Mouse (Mus musculus) c-Kit-positive CD71-positive TER-119-positive erythroid progenitor cells, embryonic 14.5 days (primary cell): ENCODE data around the gene Ccdc3.
A peak's percentile ranks its signal among the peaks of the same experiment; 100 is the strongest.

Source experiments
- DNase-seq: peaks from one replicate; pipeline ENCODE4 v3.0.0-alpha.2; 2013; ENCODE audit warnings: low spot score

Ccdc3 gene

GRCm38 (mm10) chr2:5161002-5161745 is 23.6 kb downstream of the Ccdc3 start:
- DNase-seq, result peak; percentile 5

GRCm38 (mm10) chr2:5161908-5162674 is 24.5 kb downstream of the Ccdc3 start:
- peak; percentile 2 for DNase-seq

GRCm38 (mm10) chr2:5162756-5163155 is 25.2 kb downstream of the Ccdc3 start:
- DNase-seq, result no peak

DNA sequence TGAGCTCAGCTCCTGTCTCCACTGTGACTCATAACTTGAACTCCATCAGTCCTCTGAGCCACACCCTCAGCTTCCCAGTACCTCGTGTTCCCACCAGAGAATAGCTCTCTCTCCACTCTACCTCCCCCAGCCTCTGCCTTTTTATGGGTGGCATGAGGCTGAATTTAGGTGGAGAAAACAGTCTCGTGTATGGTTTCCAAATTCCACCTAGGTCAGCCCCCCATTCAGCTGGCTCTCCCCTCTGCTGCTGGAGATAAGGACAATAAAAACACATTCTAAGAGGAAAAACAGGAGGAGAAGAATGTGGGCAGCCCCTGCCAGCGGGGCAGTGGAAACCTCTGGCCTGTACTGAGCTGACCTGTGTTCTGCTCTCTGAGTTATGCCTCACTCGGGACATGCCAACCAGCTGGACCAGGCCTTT is 28.4 kb downstream of the Ccdc3 start:
- no peak for DNase-seq

- no peak for DNase-seq
Measured at GRCm38 (mm10) chr2:5166796-5167195, 29.2 kb downstream of the Ccdc3 start.

GRCm38 (mm10) chr2:5170815-5171214 is 33.2 kb downstream of the Ccdc3 start:
- no peak for DNase-seq

DNA sequence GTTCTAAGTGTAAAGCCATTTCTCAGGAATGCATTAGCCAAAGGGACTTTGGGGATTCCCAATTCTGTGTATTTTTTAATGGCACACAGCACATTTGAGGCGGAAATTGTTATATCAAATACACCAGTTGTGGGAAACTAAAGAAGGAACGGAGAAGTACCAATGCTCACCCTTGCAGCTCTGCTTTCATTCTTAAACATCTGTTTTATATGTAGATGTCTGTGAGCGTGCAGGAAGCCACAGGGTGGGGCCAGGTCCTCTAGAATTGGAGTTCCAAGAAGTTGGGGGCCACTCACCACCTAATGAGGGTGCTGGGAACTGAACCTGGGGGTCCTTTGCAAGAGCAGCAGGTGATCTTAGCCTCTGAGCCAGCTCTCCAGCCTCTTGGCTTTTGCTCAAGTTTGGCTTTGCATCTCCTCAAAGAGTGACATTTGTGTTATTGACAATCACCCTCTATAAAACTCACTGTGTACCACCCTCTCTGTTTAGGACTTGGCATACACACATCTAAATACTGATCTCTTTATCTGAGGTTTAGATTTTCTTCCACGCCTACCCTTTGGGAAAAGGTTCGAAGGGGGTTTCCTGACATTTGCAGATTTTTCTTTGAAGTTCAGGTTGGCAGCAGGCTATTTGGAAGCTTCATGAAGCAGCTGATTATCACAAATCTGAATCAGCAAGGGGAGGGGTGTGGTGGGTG is 33.9 kb downstream of the Ccdc3 start:
- DNase-seq, result no peak

DNA sequence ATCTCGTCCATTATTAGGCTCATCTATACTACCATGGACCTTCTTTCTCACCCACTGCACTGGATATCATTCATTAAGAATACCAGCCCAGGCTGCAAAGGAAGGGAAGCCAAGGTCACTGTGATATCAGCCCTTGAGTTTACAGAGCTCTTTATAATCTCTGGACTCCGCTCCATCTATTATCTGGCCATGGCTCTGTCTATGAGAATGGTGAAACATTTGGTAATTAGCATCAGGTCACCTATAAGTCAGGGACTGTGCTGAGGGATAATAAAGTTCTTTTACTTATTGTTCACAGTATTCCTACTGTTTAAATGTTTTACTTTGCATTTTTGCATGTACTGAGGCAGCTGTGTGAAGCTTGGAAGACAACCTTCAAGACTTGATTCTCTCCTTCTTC is 35.2 kb downstream of the Ccdc3 start:
- DNase-seq, result no peak

DNA sequence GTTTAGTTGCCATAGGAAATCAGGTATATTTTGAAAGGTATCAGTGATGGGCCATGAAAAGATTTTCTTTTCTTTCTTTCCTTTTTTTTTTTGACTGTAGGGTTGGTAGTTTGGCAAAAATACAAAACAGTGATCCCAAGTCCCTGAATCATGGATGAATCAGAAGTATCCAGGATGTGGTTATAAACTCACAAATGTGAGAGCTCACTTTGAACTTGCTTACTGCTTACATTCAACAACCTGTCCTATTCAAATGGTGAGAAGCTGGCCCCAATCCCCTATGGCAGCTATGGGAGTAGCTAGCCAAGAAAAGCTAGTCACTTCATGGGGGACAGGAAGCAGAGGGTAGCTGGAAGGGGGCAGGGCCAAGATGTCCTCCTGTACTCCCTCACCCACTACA is 37.1 kb downstream of the Ccdc3 start:
- DNase-seq, result no peak

DNA sequence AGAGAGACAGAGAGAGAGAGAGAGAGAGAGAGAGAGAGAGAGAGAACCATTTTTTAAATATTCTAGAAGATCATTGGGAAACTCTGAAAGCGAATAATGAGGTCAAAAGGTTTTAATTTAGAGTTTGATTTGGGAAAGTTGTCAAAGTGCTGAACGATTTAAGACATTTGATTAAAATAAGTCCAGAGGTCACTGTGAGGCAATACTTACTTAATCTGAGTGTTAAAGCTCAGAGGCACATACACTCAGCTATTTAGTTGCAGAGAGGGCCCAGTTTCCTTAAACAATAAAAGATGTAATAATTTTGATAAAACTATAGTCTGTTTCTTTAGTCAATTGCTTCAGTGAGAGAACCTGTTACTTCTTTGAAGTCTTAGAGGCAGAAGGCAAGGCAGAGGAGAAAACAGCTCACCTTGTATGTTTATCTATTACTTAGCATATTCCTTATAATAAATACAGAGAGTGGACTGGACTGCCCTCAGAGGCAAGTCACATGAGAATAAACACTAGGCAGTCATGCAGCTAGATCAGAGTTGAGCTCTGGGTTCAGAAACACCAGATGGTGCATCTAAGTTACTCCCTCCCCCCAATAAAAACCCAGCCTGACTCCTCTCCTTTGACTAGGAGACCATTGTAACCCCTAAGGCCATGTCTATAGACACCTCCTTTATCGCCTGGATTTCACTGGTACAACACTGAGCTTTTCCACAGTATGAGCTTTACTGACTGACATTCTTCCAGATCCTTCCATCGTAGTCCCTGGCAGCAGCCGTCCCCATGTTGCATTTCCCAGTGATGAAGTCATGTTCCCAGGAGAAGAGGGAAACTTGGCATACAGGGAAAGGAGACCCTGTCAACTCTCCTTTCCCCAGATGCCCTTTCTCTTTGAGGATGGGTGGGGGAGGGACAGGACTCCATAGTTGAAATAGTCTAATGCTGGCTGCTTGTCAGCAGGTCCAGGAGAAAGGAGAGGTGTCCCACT is 44.2 kb downstream of the Ccdc3 start:
- no peak for DNase-seq

- no peak for DNase-seq
Measured at GRCm38 (mm10) chr2:5184166-5184565, 46.6 kb downstream of the Ccdc3 start.

- DNase-seq, result no peak
Measured at GRCm38 (mm10) chr2:5185631-5186030, 48.1 kb downstream of the Ccdc3 start.

DNA sequence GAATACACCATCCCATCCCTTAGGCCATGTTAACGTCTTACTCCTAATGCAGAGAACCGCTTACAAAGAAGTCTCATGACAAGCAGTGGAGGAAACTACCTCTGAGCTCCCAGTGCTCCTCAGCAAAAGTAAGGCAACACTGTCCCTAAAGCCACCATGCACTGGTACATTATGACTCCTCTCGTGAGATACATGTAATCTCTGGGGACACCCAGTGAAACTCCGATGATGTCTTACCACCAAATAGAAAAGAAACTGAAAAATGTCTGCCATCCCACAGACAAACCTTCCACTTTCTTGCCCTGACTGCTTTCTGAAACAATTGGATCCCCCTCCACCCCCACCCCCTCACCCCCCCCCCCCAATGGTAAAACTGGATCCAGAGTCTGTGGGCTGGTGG is 54.6 kb downstream of the Ccdc3 start:
- no peak for DNase-seq

GRCm38 (mm10) chr2:5193071-5193470 is 55.5 kb downstream of the Ccdc3 start:
- no peak for DNase-seq

DNA sequence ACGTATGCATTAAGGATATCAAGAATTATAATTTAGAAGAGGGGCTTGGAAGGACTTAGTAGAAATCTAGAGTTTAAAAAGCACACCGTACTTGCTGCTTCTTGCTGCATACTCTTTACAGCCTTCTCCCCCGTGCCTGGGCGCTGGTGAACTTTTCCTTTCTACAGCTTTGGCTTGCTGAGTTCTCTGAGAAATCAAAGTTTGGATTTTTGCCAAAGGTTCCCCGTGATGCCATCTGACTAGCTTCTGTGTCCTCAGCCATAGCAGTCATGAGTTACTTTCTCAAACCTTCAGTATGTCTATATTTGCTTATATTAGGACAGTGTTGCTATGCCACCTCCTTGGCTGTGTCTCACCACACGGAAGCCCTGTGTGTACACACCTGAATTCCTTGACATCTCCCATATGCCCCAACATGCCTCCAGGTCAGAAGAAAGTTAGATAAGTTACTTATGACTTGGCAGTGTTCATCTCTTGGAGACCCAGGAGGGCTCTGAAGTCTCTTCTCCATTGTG is 57.2 kb downstream of the Ccdc3 start:
- DNase-seq, result no peak

DNA sequence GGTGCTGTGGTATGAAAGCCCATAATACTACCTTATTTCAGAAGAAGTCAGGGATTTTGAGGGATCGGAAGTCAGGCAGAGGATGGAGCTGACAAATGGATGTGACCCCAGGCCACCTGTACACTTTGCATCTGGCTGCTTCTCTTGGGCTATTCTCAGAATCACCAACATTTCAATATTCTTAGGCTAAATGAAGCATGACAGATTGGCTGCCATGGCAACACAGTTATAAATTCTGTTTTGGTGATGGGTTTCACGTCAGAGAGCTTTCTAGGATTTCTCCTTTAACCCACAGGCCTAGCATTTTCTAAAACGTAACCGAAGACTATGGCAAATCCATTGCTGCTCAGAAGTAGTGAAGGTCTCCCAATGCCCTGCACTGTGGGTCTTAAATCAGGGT is 59.9 kb downstream of the Ccdc3 start:
- DNase-seq, result no peak

DNA sequence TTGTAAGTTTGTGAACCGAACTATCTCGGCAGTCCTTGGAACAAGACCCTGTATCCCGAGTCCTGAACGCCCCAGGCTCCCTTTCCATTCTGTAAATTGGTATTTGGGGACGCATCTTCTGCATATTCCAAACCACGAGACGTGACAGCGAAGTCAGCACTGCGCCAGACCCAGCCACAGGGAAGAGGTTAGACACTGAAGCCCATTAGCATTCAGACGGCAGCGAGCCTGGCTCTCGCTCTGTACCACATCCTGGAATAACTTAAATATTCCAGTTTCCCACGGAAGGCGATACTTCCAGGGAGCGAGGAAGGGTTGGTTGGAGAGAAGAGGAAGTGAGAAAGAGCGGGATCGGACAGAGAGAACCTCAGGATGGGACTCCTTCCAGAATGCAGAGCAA is 61.7 kb downstream of the Ccdc3 start:
- DNase-seq, result no peak

DNA sequence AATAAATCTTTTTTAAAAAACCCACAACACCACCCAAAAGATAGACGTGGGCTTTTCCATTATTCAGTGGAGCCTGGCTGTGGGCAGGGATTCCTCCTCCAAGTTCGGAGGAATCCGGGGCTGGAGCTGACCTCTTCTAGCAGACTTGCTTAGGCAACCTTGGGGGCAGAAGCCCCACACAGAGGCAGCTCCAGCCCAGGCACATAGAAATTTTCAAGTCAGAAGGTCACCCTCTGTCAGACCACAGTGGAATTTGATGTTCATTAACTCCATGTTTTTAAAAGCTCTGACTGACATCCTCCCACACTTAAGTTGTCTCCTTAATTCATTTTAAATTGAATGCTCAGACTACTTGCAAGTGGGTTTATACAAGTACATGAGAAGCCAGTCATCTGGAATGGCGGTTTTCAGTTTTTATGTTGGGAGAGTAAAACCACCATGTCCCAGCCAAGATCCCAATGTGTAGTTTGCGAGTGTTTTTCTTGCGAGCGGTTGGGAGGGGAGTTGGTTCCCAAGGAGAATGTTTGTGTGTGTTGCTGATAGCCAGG is 63.3 kb downstream of the Ccdc3 start:
- no peak for DNase-seq

GRCm38 (mm10) chr2:5203146-5203545 is 65.6 kb downstream of the Ccdc3 start:
- DNase-seq, result no peak

GRCm38 (mm10) chr2:5204941-5205340 is 67.4 kb downstream of the Ccdc3 start:
- no peak for DNase-seq

- no peak for DNase-seq
Measured at GRCm38 (mm10) chr2:5206651-5207050, 69.1 kb downstream of the Ccdc3 start.
